Mouse (Mus musculus) forebrain, embryonic 14.5 days (tissue): ENCODE measurements around the gene Taf3. TPM values are rescaled to one million over a fixed set of nuclear protein-coding genes. Genes with fewer than 3 reads are reported as not detected.
A peak's percentile ranks its signal among the peaks of the same experiment; 100 is the strongest.

Experiments used
- ATAC-seq: fragments of 200-750 bp; cut with Nextera tagmentation; 2 replicates; pipeline ENCODE4 v1.8.0; 2017; ENCODE audit warnings: mild to moderate bottlenecking, moderate library complexity
- DNase-seq: peaks from one replicate; pipeline ENCODE4 v3.0.0-alpha.2; 2015; ENCODE audit warnings: low spot score
- H3K27ac ChIP-seq: fragments of 300-500 bp; sonication (generic); 2 replicates; pipeline ENCODE4 v1.5.1; 2014; ENCODE audit warnings: low read depth, mild to moderate bottlenecking, control low read depth, low read length, moderate library complexity
- H3K27me3 ChIP-seq: fragments of 300-500 bp; sonication (generic); replicated peaks from 2 replicates; pipeline ENCODE4 v1.6.1; 2014; ENCODE audit warnings: low read length, control low read depth, mixed read lengths; ENCODE audit not compliant: control insufficient read depth, insufficient read depth
- H3K36me3 ChIP-seq: fragments of 300-500 bp; sonication (generic); 2 replicates; pipeline ENCODE4 v1.6.1; 2014; ENCODE audit warnings: low read length, control low read depth; ENCODE audit not compliant: control insufficient read depth, insufficient read depth
- H3K4me1 ChIP-seq: fragments of 300-500 bp; sonication (generic); 2 replicates; pipeline ENCODE4 v1.6.1; 2014; ENCODE audit warnings: antibody characterized with exemption, low read length, control low read depth; ENCODE audit not compliant: control insufficient read depth, insufficient read depth
- H3K4me2 ChIP-seq: fragments of 300-500 bp; sonication (generic); 2 replicates; pipeline ENCODE4 v1.6.1; 2014; ENCODE audit warnings: mild to moderate bottlenecking, control low read depth, low read length
- H3K4me3 ChIP-seq: fragments of 300-500 bp; sonication (generic); 2 replicates; pipeline ENCODE4 v1.5.1; 2014; ENCODE audit warnings: low read depth, low read length, control low read depth
- H3K9ac ChIP-seq: fragments of 300-500 bp; sonication (generic); 2 replicates; pipeline ENCODE4 v1.6.1; 2014; ENCODE audit warnings: mild to moderate bottlenecking, low read length, control low read depth, moderate library complexity
- H3K9me3 ChIP-seq: fragments of 300-500 bp; sonication (generic); replicated peaks from 2 replicates; pipeline ENCODE4 v1.6.1; 2016; ENCODE audit warnings: low read length, control low read depth, mixed read lengths; ENCODE audit not compliant: control insufficient read depth
- WGBS: fragments of 180-500 bp; shearing (Covaris S2); extraction: QIAGEN DNeasy Blood & Tissue Kit; methylation state at CpG from one replicate; pipeline ENCODE4 v1.1.7; 2014; 5-methylcytosine and 5-hydroxymethylcytosine counted together
- polyA plus RNA-seq: library from polyadenylated mRNA; unstranded; fragments of >200 nt; fragmentation: Nextera tagmentation; extraction: Ambion mirVana; gene quantifications from 2 replicates; pipeline ENCODE4 v1.2.1, GENCODE M21; 2014

Taf3 gene
- polyA plus RNA-seq, 1 experiment from 2014 or later: 10.9 TPM

- 3% methylated on average over 3 of the region's 3 CpGs for WGBS
- Histone ChIP-seq H3K9ac (no peak overlapping the region), H3K27me3 (peaks cover 91% of the 10 kb centered on the region), H3K4me1 (no peaks in the 10 kb centered on the region), H3K4me3 (no peak overlapping the region), H3K9me3 (no peaks in the 10 kb centered on the region), H3K36me3 (no peaks in the 10 kb centered on the region), H3K4me2 (no peak overlapping the region), H3K27ac (no peak overlapping the region)
- DNase-seq: no peak
- ATAC-seq: no peak
Observed at GRCm38 (mm10) chr2:9886031-9886430, 162.4 kb downstream of the Taf3 start.

GRCm38 (mm10) chr2:9885217-9885770, 163.1 kb downstream of the Taf3 start:
- Histone ChIP-seq H3K36me3 (no peaks in the 10 kb centered on the region), H3K9me3 (no peaks in the 10 kb centered on the region), H3K27me3 (peaks cover 94% of the 10 kb centered on the region), H3K27ac (no peak overlapping the region), H3K9ac (no peak overlapping the region), H3K4me2 (no peak overlapping the region), H3K4me1 (no peaks in the 10 kb centered on the region), H3K4me3 (no peak overlapping the region)
- no peak for DNase-seq
- under 1% methylated on average over 14 of the region's 14 CpGs for WGBS
- no peak for ATAC-seq

- Histone ChIP-seq H3K27ac (no peak overlapping the region), H3K4me1 (no peaks in the 10 kb centered on the region), H3K9ac (no peak overlapping the region), H3K36me3 (no peaks in the 10 kb centered on the region), H3K4me2 (no peak overlapping the region), H3K4me3 (no peak overlapping the region), H3K9me3 (no peaks in the 10 kb centered on the region), H3K27me3 (peaks cover 95% of the 10 kb centered on the region)
- under 1% methylated on average over 15 of the region's 15 CpGs for WGBS
- no peak for ATAC-seq
- no peak for DNase-seq
Observed at GRCm38 (mm10) chr2:9884533-9885216, 163.7 kb downstream of the Taf3 start.

- Histone ChIP-seq H3K4me3 (no peak overlapping the region), H3K9ac (no peak overlapping the region), H3K27me3 (peaks cover 93% of the 10 kb centered on the region), H3K4me1 (no peaks in the 10 kb centered on the region), H3K27ac (no peak overlapping the region), H3K9me3 (no peaks in the 10 kb centered on the region), H3K4me2 (no peak overlapping the region), H3K36me3 (no peaks in the 10 kb centered on the region)
- ATAC-seq (no peak), DNase-seq (no peak)
- WGBS: under 1% methylated on average over 27 of the region's 27 CpGs
Observed at GRCm38 (mm10) chr2:9883803-9884532, 164.4 kb downstream of the Taf3 start.

GRCm38 (mm10) chr2:9882926-9883802, 165.2 kb downstream of the Taf3 start:
- Histone ChIP-seq H3K4me3 (peak overlapping the region; percentile 9; the same call in 1 of the 2 replicates), H3K36me3 (no peaks in the 10 kb centered on the region), H3K27me3 (peaks cover 91% of the 10 kb centered on the region), H3K9me3 (no peaks in the 10 kb centered on the region), H3K9ac (no peak overlapping the region), H3K27ac (no peak overlapping the region), H3K4me1 (peaks cover 4% of the 10 kb centered on the region; the same call in 1 of the 2 replicates), H3K4me2 (no peak overlapping the region; the same call in 1 of the 2 replicates)
- ATAC-seq (no peak), DNase-seq (no peak)
- under 1% methylated on average over 43 of the region's 43 CpGs for WGBS

- no peak overlapping the region for H3K27ac ChIP-seq
- H3K9ac ChIP-seq: no peak overlapping the region
- H3K27me3 ChIP-seq: peaks cover 90% of the 10 kb centered on the region
- WGBS: under 1% methylated on average over 39 of the region's 39 CpGs
- ATAC-seq (no peak), DNase-seq (peak; percentile 63)
- H3K4me3 ChIP-seq: peak overlapping the region; percentile 9; the same call in 1 of the 2 replicates
- H3K4me2 ChIP-seq: peak overlapping the region; percentile 22; the same call in 1 of the 2 replicates
- H3K4me1 ChIP-seq: peaks cover 4% of the 10 kb centered on the region; the same call in 1 of the 2 replicates
- H3K36me3 ChIP-seq: no peaks in the 10 kb centered on the region
- no peaks in the 10 kb centered on the region for H3K9me3 ChIP-seq
Observed at GRCm38 (mm10) chr2:9882371-9882925, 165.9 kb downstream of the Taf3 start.

GRCm38 (mm10) chr2:9881611-9882023, 166.8 kb downstream of the Taf3 start:
- Histone ChIP-seq H3K9ac (no peak overlapping the region), H3K4me2 (peak overlapping the region; percentile 40; the same call in 1 of the 2 replicates)

GRCm38 (mm10) chr2:9881051-9881591, 167.3 kb downstream of the Taf3 start, which contains the start of gene 4930412O13Rik:
Gene 4930412O13Rik, plus strand, starts transcription at chr2:9881252.
- no peaks in the 10 kb centered on the region for H3K36me3 ChIP-seq
- H3K9ac ChIP-seq: no peak within 1 kb of the TSS
- H3K27ac ChIP-seq: no peak within 1 kb of the TSS
- no peak for ATAC-seq
- H3K27me3 ChIP-seq: peaks cover 87% of the 10 kb centered on the region
- WGBS: under 1% methylated on average over 33 of the region's 35 CpGs
- peaks cover 4% of the 10 kb centered on the region; the same call in 1 of the 2 replicates for H3K4me1 ChIP-seq
- H3K9me3 ChIP-seq: no peaks in the 10 kb centered on the region
- H3K4me2 ChIP-seq: peak within 1 kb of the TSS; percentile 40
- DNase-seq: no peak
- H3K4me3 ChIP-seq: peak within 1 kb of the TSS; percentile 14

More at GRCm38 (mm10) chr2:9881611-9882023, 166.8 kb downstream of the Taf3 start:
- no peak overlapping the region for H3K27ac ChIP-seq
- WGBS: 3% methylated on average over 13 of the region's 13 CpGs
- H3K27me3 ChIP-seq: peaks cover 88% of the 10 kb centered on the region
- no peaks in the 10 kb centered on the region for H3K36me3 ChIP-seq
- no peaks in the 10 kb centered on the region for H3K9me3 ChIP-seq
- DNase-seq (no peak), ATAC-seq (no peak)
- H3K4me1 ChIP-seq: peaks cover 4% of the 10 kb centered on the region; the same call in 1 of the 2 replicates
- H3K4me3 ChIP-seq: peak overlapping the region; percentile 14; the same call in 1 of the 2 replicates
